Mouse (Mus musculus) kidney, postnatal 4 days (tissue): ENCODE data around the gene Nipsnap1.

Source experiments
- DNase-seq, 2 experiments: peaks; one replicate each; pipeline ENCODE4 v3.0.0; 2021; ENCODE audit warnings: mixed read lengths in 2 of 2

Nipsnap1 gene

DNA sequence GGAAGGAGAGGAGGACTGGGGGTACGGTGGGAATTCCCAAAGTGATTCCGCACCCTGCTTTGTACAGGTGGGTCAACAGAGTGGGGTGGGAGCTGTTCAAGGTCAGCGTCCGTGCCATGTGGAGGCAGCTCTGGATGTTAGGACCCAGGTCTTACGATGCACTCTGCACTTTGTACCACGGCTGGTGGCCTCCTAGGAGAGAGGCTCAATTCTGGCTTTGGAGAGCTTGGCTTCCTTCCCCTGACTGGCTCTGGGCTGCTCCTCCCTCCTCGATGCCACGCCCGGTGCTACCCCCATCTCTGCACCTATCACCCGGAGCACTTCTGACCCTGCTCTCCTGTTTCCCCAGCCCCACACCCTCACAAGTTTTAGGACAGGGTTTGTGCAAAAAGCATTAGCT is 800 bp downstream of the Nipsnap1 start:
- peak; percentile 44 to 62 for DNase-seq

DNA sequence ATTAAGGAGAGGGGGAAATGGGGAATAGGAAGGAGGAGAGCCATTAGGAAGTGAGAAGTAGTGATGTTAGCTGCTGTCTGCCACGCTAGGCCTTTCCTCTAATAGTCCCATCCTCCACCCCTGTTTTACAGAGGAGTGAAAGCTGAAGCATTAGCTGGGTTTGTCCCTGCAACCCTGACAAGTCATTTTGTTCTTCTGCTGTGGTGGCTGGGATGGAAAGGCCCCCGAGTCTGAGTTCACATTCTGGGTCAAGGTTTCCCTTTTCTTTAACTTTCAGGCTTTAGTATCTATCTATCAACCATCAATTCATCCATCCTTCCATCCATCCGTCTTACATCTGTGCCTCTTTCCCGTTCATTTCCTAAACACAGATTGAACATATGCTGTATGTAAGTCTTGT is 7.3 kb downstream of the Nipsnap1 start:
- no peak for DNase-seq

- DNase-seq: peak; percentile 80 to 87
Measured at GRCm38 (mm10) chr11:4882892-4883627, 9.3 kb downstream of the Nipsnap1 start.

DNA sequence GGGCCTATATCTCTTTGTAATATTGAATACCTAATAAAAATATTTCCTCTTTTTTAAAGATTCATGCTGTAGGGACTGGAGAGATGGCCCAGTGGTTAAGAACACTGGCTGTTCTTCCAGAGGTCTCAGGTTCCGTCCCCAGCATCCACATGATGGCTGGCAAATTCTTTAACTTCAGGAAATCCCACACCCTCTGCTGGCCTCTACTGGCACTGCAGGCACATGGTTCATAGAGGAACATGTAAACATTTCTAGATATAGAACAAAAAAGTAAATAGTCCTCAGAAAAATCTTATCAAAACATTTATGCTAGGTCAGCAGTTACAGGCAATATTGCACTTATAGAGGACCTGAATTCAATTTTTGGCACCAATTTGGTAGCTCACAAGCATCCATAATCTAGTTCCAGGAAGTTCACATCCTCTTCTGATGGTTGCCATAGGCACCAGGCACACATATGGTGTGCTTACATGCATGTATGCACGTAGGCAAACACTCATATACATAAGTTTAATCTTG is 11.7 kb downstream of the Nipsnap1 start:
- peak; percentile 78 to 82 for DNase-seq

DNA sequence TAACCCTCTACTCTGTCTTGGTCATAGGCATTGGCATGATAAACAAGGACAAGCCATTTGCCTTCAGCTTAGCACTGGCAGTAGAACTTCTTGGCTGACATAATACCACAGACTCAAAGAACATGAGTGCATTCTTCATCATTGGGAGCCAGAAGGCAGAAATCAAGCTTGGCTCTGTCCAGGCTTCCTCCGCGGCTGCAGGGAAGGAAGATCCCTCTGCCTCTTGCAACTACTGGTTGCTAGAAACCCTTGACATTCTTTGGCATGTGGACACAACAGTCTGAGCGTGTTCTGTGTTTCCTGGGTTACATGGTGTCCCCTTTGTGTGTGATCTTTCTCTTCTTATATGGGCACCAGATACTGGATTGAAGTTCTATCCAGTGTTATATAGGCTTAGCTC is 13.2 kb downstream of the Nipsnap1 start:
- DNase-seq: no peak

- peak; percentile 84 to 90 for DNase-seq
Measured at GRCm38 (mm10) chr11:4894848-4895816, 21.4 kb downstream of the Nipsnap1 start, which contains the start of gene Thoc5. Gene Thoc5, plus strand, starts transcription at chr11:4895320.

DNA sequence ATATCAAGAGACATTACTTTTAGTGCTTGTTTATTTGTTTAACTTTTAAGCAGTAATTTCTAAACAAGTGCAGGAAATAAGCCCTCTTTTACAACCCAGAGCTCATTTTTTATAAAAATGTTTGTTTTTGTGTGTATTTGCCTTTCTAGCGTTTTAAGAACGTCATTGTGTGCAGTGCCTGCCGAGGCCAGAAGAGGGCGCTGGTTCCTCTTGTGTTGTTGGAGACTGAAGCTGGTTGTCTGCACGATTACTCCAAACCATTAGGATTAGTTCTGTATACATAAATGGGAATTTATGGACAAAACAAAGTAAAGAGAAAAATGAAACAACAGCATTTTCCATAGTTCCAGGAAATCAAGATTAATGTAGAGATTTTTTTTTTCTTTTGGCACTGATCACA is 26.7 kb downstream of the Nipsnap1 start:
- peak; percentile 47 for DNase-seq

GRCm38 (mm10) chr11:4901956-4902355 is 28.2 kb downstream of the Nipsnap1 start:
- DNase-seq: no peak

GRCm38 (mm10) chr11:4906231-4906630 is 32.5 kb downstream of the Nipsnap1 start:
- DNase-seq: no peak

DNA sequence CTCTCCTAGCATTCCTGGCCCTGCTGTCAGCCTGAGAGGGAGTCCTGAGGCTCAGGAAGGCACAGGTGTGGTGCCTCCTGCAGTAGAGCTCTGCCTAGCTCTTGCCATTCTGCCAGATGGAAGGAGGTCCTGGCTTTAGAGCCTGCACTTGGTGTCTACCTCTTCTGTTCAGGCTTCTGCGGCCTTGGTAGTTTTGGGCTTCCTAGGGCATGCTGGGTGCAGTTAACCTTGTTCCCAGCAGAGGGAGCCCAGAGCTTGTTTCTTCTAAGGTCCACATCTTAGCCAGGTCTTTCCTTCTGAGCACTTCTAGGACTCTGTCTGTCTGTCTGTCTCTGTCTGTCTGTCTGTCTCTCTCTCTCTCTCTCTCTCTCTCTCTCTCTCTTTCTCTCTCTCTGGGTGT is 42.3 kb downstream of the Nipsnap1 start:
- DNase-seq: peak; percentile 77 to 80

GRCm38 (mm10) chr11:4921281-4921680 is 47.5 kb downstream of the Nipsnap1 start:
- no peak for DNase-seq

DNA sequence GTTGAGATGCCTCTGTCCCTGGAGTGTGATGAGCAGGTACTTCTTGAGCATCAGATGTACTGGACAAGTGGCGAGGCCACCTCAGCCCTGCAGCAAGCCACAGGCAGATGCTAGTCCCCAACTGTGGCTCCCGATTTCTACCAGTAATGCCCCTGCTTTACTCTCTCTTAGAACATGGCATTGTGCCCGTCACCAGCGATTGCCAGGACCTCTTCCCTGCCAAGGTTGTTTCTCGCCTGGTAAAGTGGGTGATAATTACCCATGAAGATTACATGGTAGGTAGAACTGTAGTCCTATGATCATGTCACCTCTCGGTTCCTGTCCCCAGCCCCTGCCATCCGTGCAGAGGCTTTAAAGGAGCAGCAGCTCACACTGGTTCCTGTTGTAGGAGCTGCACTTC is 48.0 kb downstream of the Nipsnap1 start:
- DNase-seq: no peak

DNA sequence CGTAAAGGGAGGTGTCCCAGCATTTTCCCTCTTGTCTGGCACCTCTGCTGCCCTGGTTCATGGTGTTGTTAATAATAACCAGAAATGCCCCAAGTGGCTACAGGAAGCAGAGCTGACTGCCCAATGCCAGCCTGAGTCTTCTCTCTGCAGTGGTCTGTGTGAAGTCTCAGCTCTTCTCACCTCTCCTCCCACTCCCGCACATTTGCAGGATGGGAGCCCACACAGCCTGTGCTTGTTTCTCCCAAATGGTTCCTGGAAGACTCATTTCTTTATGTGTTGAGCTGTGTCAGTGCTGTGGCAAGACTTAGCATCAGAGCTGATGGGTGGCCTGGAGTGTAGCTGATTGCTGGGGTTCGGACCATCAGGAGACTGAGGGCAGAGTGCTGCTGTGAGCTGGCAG is 53.5 kb downstream of the Nipsnap1 start:
- no peak for DNase-seq

DNA sequence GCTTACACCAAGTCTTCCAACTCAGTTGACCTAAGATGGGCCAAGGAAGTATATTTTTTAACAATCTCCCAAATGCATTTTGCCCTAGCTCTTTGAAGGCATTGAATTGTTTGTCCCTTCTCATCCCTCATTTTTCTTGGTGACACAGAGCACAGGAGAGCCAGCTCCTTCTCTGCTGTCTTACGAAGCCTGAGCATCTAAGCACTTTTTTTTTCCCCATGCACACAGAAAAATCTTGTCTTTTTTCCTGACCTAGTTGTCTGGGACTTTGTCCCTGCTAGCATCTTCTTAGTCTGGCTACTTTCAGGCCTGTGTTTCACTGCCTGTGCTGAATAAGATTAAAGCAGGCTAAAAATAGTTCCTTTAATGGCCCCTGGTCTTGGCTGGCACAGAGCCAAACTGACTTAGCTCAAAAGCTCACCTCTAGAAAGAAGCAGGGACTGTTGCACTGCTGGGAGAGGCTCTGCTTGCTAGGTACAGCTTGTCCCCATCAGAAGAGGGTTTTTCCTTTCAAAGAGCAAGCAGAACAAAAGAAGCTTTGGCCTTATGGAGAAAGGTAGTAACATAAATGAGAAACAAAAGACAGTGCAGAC is 57.4 kb downstream of the Nipsnap1 start:
- DNase-seq: peak; percentile 75 to 84

- no peak for DNase-seq
Measured at GRCm38 (mm10) chr11:4936243-4936642, 62.5 kb downstream of the Nipsnap1 start.
